Mouse (Mus musculus) central nervous system, embryonic 11.5 days (tissue): ENCODE results near the gene Hist1h2bf. TPM values are rescaled to one million over a fixed set of nuclear protein-coding genes. Genes with fewer than 3 reads are reported as not detected.

ENCODE experiments used
- polyA plus RNA-seq: library from polyadenylated mRNA; depleted of rRNA; stranded (reverse); fragments of >200 nt; gene quantifications from 2 replicates; pipeline ENCODE4 v1.2.3, GENCODE M21; 2012; rRNA removed

Gene Hist1h2bf
- 8.0 and 18.9 TPM in 2 replicates for polyA plus RNA-seq

GRCm38 (mm10) chr13:23573898-23574524, at the start of gene Hist1h2bf, which contains the start of gene Hist1h2ad:
TSS of gene Hist1h2bf (minus strand) at chr13:23574196.
TSS of gene Hist1h2ad (plus strand) at chr13:23574381.

GRCm38 (mm10) chr13:23622175-23622671, 48.2 kb upstream of the Hist1h2bf start, which contains the start of gene Hist1h1e:
TSS of gene Hist1h1e (minus strand) at chr13:23622558.

DNA sequence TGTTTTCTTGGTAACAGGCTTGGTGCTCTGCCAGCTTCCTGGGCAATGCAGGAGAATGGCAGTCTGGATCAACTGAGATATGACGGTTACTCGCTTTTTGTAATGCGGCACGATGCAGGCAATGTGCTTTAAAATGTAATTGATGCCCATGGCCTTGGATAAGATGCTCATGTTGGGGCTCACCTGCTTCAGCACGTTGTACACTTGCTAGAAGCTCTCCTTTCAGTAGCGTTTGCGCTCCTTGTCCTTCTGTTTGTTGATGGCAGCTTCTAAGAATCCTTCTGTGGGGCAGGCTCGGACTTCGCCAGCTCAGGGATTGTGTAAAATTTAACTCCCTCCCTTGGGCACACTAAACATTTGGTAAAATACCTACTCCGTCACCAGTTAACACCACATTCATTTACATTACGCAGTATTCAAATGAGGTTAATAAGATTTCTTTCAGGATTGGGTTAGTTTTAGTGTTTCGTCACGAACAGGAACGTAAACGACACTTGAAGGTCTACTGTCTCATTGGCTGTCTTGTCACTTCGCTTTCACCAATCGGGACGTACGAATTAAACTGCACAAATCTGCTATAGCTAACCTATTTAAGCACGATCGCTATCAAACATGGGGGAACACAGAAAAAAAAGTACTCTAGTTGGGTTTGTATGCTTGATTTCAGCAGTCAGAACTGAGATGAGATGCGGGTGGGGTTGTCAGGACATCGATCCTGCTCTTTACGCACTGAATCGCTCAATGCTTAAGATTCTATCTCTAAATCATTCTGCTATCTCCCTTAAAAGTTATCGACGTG, 46.9 kb upstream of the Hist1h2bf start, which contains the start of gene Hist1h2be:
Hist1h2be (minus strand) TSS at position 392 of the 799 bp plus-strand sequence.

GRCm38 (mm10) chr13:23581408-23582218, 7.6 kb upstream of the Hist1h2bf start, which contains the start of gene Hist1h4d:
TSS of gene Hist1h4d (plus strand) at chr13:23581598.

DNA sequence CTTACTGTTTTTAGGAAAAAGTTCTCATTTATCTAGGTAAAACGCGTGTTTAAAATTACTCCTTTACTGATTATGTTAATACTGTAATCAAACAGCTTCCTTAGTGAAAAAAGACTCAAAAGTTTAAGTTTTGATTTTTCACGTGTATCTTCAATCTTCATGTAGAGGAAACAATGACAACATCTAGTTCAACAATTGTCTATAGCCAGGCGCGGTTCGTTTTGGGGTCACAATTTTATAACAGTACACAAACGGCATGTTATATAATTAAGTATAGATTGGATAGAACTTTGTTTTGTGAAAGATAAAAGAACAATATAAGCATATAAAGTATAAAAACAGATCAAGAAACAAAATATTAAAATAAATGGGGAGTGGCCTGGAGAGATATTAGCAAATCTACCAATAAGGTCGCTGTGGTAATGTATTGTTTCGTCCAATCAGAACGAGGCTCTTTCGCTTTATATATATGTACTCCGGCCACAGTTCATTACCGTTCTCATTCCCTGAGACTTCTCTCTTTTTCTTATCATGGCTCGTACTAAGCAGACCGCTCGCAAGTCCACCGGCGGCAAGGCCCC, 1.4 kb upstream of the Hist1h2bf start, which contains the start of gene Hist1h3d:
Hist1h3d (plus strand) TSS at position 493 of the 581 bp plus-strand sequence.

DNA sequence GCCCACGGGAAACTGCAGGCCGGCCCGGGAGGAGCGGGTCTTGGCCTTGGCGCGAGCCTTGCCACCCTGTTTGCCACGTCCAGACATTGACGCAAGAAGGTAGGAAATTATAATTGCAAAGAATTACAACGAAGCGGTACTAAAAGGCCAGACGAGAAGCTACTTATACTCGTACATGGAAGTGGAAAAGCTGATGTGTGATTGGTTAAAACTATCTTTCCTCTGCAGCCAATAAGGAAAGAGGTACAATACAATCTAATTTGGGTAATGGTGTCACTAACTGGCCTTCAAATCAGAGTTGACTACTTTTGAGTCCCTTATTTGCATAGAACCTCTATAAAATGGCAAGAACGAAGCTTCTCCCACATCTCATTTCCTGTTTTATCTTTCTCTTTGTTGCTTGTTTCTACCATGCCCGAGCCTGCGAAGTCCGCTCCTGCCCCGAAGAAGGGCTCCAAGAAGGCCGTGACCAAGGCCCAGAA, 2.9 kb downstream of the Hist1h2bf start, which contains the start of the genes Hist1h2ae and Hist1h2bg:
Hist1h2ae (minus strand) TSS at position 199 of the 482 bp plus-strand sequence.
Hist1h2bg (plus strand) TSS at position 375 of the 482 bp plus-strand sequence.

DNA sequence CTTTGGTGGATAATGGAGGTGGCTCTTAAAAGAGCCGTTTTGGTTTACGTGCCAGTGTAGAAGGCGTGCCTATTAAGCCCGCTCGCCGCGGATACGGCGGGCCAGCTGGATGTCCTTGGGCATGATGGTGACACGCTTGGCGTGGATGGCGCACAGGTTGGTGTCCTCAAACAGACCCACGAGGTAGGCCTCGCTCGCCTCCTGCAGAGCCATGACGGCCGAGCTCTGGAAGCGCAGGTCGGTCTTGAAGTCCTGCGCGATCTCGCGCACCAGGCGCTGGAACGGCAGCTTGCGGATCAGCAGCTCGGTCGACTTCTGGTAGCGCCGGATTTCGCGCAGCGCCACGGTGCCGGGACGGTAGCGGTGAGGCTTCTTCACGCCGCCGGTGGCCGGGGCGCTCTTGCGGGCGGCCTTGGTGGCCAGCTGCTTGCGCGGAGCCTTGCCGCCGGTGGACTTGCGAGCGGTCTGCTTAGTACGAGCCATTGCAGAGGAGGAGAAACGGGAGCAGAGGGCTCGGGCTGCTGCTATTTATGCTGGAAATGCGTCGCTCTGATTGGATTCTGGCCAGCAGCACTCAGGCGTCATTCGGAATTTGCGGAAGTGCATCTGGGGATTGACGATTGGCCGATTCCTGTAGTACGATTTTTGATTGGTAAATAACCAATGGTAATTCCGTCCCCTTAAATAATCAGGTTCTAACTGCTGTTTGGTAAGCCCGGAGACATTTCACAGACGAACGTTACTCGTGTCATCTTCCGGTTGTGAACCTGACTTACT, 11.9 kb downstream of the Hist1h2bf start, which contains the start of gene Hist1h3e:
Hist1h3e (minus strand) TSS at position 487 of the 777 bp plus-strand sequence.

GRCm38 (mm10) chr13:23552962-23553361, 21.0 kb downstream of the Hist1h2bf start, which contains the start of gene Hist1h1d:
TSS of gene Hist1h1d (plus strand) at chr13:23553262.

DNA sequence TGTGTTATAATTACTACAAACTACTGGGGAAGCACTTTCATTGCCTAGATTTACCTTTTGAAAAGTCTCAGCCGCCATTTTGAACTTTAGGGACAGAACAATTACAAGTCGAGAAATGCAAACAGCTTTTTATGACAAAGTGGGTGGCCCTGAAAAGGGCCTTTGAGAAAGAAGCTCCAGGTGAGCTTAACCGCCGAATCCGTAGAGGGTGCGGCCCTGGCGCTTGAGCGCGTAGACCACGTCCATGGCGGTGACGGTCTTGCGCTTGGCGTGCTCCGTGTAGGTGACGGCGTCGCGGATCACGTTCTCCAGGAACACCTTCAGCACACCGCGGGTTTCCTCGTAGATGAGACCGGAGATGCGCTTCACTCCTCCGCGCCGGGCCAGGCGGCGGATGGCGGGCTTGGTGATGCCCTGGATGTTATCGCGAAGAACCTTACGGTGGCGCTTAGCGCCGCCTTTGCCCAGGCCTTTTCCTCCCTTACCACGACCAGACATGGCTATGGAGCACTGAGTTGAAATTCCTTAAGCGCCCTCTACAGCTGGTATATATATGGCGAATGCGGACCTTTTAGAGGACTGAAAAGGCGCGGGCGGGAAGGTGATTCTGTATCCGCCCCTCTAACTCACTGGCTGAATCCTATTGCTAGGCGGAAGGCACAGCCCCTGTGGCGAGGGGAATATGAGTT, 22.7 kb downstream of the Hist1h2bf start, which contains the start of gene Hist1h4f:
Hist1h4f (minus strand) TSS at position 503 of the 689 bp plus-strand sequence.

GRCm38 (mm10) chr13:23543965-23544786, 29.8 kb downstream of the Hist1h2bf start, which contains the start of gene Hist1h3f:
TSS of gene Hist1h3f (plus strand) at chr13:23544052.

DNA sequence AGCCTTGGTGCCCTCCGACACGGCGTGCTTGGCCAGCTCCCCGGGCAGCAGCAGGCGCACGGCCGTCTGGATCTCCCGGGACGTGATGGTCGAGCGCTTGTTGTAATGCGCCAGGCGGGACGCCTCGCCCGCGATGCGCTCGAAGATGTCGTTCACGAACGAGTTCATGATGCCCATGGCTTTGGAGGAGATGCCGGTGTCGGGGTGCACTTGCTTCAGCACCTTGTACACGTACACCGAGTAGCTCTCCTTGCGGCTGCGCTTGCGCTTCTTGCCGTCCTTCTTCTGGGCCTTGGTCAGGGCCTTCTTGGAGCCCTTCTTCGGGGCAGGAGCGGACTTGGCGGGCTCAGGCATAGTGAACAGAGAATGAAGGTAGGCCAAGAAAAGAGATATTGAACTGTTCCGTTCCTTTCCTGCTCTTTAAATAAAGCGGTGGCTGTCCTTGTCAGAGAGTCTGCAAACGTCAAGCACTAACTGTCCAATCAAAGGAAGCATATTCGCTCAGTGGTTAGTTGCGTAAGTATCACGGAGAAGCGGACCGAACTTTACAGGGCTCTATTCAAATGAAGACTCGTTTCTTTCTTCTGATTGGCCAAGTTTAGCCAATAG, 30.9 kb downstream of the Hist1h2bf start, which contains the start of gene Hist1h2bh:
Hist1h2bh (minus strand) TSS at position 394 of the 609 bp plus-strand sequence.

DNA sequence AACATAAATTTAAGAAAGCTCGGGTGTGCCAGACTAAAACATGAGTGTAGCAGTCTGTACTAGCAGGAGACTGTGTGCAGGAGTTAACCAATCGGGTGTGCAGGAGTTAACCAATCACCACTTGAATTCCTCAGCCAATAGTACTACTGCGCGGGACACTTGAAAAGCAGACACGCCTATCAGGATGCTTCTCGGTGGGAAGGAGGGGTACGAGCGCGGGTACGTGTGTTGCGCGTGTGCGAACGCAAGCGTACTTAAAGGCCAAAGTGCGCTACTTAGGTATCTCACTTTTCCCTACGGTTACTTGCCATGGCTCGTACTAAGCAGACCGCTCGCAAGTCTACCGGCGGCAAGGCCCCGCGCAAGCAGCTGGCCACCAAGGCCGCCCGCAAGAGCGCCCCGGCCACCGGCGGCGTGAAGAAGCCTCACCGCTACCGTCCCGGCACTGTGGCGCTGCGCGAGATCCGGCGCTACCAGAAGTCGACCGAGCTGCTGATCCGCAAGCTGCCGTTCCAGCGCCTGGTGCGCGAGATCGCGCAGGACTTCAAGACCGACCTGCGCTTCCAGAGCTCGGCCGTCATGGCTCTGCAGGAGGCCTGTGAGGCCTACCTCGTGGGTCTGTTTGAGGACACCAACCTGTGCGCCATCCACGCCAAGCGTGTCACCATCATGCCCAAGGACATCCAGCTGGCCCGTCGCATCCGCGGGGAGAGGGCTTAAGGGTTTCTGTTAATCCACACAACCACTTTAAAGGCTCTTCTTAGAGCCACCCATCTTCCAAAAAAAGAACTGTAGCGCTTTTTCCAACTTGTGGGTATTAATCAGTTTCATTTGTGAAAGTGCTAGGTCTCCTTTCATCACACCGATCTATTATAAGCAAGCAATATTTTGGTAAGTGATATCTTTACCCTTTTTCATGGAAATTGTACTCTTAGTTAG, 38.6 kb downstream of the Hist1h2bf start, which contains the start of gene Hist1h3g:
Hist1h3g (plus strand) TSS at position 286 of the 939 bp plus-strand sequence.

DNA sequence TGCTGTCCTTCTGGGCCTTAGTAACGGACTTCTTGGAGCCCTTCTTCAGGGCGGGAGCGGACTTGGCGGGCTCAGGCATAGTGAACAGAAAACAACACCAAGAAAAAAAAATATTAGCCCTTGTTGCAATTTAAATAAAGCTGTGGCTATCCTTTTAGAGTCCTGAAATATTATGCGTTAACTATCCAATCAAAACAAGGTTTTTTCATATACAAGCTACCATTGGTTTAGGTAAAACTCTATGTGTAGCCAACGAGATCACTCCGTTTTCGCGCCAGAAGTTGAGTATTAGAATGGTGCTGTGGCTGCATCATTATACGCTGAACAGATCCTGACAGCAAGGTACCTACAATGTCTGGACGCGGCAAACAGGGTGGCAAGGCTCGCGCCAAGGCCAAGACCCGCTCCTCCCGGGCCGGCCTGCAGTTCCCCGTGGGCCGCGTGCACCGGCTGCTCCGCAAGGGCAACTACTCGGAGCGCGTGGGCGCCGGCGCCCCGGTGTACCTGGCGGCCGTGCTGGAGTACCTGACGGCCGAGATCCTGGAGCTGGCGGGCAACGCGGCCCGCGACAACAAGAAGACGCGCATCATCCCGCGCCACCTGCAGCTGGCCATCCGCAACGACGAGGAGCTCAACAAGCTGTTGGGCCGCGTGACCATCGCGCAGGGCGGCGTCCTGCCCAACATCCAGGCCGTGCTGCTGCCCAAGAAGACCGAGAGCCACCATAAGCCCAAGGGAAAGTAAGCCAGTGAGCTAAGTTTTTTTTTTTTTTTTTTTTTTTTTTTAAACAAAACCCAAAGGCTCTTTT, 40.2 kb downstream of the Hist1h2bf start, which contains the start of gene Hist1h2af:
Hist1h2af (plus strand) TSS at position 347 of the 808 bp plus-strand sequence.

DNA sequence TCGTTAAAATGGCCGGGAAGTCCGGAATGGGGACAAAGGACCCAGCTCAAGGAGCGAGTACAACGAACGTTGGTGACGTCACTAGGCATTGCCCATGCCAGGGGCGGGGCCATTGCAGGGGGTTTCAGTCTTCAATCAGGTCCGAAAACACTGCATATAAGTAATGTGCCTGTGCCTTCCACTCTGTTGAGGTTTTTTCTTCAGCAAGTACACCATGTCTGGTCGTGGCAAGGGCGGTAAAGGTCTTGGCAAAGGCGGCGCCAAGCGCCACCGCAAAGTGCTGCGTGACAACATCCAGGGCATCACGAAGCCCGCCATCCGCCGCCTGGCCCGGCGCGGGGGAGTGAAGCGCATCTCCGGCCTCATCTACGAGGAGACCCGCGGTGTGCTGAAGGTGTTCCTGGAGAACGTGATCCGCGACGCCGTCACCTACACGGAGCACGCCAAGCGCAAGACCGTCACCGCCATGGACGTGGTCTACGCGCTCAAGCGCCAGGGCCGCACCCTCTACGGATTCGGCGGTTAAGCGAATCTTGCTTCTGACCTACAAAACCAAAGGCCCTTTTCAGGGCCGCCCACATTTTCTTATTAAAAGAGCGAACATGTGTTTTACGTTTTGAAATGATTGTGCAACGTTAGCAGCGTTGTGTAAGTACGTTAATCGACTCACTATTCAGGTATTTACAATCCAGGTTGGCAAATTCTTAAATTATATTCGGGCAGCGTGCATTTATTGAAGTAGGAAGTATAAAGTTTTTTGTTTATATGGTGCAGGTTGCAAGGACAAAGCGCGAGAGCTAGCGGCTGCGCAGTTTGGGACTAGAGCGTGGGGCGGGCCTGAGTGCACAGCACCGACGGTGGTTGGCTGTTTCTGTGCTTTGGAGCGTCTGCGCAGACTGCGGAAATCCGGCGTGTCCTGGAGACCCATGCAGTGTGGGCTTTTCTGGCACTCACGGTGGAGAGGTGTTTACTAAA, 42.8 kb downstream of the Hist1h2bf start, which contains the start of gene Hist1h4h:
Hist1h4h (plus strand) TSS at position 150 of the 975 bp plus-strand sequence.

